ENCODE assay signal across 21 mouse cellular contexts in the genomic region with DNA sequence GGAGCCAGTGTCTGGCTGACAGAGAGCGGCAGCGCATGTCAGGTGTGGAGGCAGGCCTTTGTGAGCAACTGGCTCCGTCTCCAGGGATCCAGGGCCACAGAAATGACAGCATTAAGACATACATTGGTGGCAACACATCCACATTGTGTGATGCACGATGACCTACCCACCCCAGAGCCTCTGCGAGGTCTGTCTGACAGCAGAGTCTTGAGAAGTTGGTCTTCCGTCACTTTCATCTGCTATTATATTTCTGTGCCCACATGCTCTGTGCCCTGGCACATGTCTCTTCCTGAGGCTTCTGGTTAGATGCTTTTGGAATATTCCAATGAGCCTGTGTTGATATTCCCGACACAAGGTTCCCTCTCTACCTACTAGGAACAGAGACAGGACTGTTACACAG.
DNase-seq lines count a peak whose midpoint lies in the region; ATAC-seq lines count a peak whose summit lies in the region.
"Had no signal": no experiment of that assay in that cellular context is flagged by ENCODE, and none has a peak within 500 bp of the region (broad histone marks: within the 10 kb centered on the region; RNA-seq: fewer than 3 reads in every experiment).

No protein-coding gene starts in this region.

- DNase-seq in heart, adult 11 months, result peak; percentile 72
- DNase-seq in heart, adult 9 months (ENCODE audit: low spot score in 2 of 2), result no peak
- peak; percentile 48 for DNase-seq in intestine, embryonic 14.5 days (ENCODE audit: low spot score)
- peak; percentile 54 for DNase-seq in midbrain, embryonic 11.5 days (ENCODE audit: low spot score, missing footprints)
- DNase-seq: adrenal gland, adult 2 months; adrenal gland, adult 8-10 months; adrenal gland, postnatal 10 days; adrenal gland, postnatal 14 days; adrenal gland, postnatal 25 days; adrenal gland, postnatal 36 days; B cell, adult 2 months; cerebellum, adult 11 months; cerebellum, adult 11-12 months; cerebellum, adult 18-20 months had no signal

- no peaks in the 10 kb centered on the region for H3K36me3 ChIP-seq in intestine, embryonic 14.5 days (ENCODE audit: control insufficient read depth, insufficient read depth, low read length)
- H3K36me3 ChIP-seq in intestine, embryonic 15.5 days, result no peaks in the 10 kb centered on the region
- no peaks in the 10 kb centered on the region for H3K36me3 ChIP-seq in midbrain, embryonic 11.5 days (ENCODE audit: control insufficient read depth, insufficient read depth, low read length)
- H3K36me3 ChIP-seq in midbrain, embryonic 16.5 days (ENCODE audit: control insufficient read depth, insufficient read depth, low read length), result no peaks in the 10 kb centered on the region
- H3K36me3 ChIP-seq: G1E had no signal

- no peak overlapping the region for H3K9ac ChIP-seq in intestine, embryonic 14.5 days (ENCODE audit: low read length)
- H3K9ac ChIP-seq in intestine, embryonic 15.5 days, result no peak overlapping the region
- no peak overlapping the region for H3K9ac ChIP-seq in midbrain, embryonic 11.5 days (ENCODE audit: low read length)
- H3K9ac ChIP-seq in midbrain, embryonic 16.5 days (ENCODE audit: low read depth, low read length), result no peak overlapping the region

- H3K4me1 ChIP-seq in intestine, embryonic 14.5 days (replicated peaks; ENCODE audit: control insufficient read depth, insufficient read depth, low read length), result no peaks in the 10 kb centered on the region
- H3K4me1 ChIP-seq in intestine, embryonic 15.5 days (replicated peaks), result no peaks in the 10 kb centered on the region
- no peaks in the 10 kb centered on the region for H3K4me1 ChIP-seq in midbrain, embryonic 11.5 days (ENCODE audit: control insufficient read depth, insufficient read depth, low read length)
- no peaks in the 10 kb centered on the region for H3K4me1 ChIP-seq in midbrain, embryonic 16.5 days (ENCODE audit: control insufficient read depth, insufficient read depth, low read length)

- H3K27me3 ChIP-seq in intestine, embryonic 14.5 days (replicated peaks; ENCODE audit: control insufficient read depth, insufficient read depth, low read length), result no peaks in the 10 kb centered on the region
- H3K27me3 ChIP-seq in intestine, embryonic 15.5 days (replicated peaks), result no peaks in the 10 kb centered on the region
- H3K27me3 ChIP-seq in midbrain, embryonic 11.5 days (ENCODE audit: control insufficient read depth, insufficient read depth, low read length), result no peaks in the 10 kb centered on the region
- H3K27me3 ChIP-seq in midbrain, embryonic 16.5 days (ENCODE audit: control insufficient read depth, insufficient read depth, low read depth, low read length), result no peaks in the 10 kb centered on the region
- H3K27me3 ChIP-seq: CH12.LX, Patski had no signal

- no peak overlapping the region for H3K27ac ChIP-seq in intestine, embryonic 14.5 days (ENCODE audit: low read depth)
- H3K27ac ChIP-seq in intestine, embryonic 15.5 days, result no peak overlapping the region
- H3K27ac ChIP-seq in midbrain, embryonic 11.5 days (ENCODE audit: low read depth, low read length), result no peak overlapping the region
- no peak overlapping the region for H3K27ac ChIP-seq in midbrain, embryonic 16.5 days (ENCODE audit: low read length)

- no peak overlapping the region for H3K4me3 ChIP-seq in intestine, embryonic 14.5 days (ENCODE audit: low read depth, low read length)
- no peak overlapping the region for H3K4me3 ChIP-seq in intestine, embryonic 15.5 days (replicated peaks)
- no peak overlapping the region for H3K4me3 ChIP-seq in midbrain, embryonic 11.5 days (ENCODE audit: low read depth, low read length)
- H3K4me3 ChIP-seq in midbrain, embryonic 16.5 days (ENCODE audit: low read depth, low read length), result no peak overlapping the region

- ATAC-seq in intestine, embryonic 14.5 days (replicated peaks; ENCODE audit: low FRiP score, low TSS enrichment, low read depth), result no peak
- no peak for ATAC-seq in intestine, embryonic 15.5 days
- no peak for ATAC-seq in midbrain, embryonic 11.5 days (ENCODE audit: low FRiP score)
- ATAC-seq in midbrain, embryonic 16.5 days, result no peak
- ATAC-seq: activated CD4-positive, CD25-positive, alpha-beta regulatory T cell, adult 4 months; CD4-positive, CD25-positive, alpha-beta regulatory T cell, adult 4 months; Patski had no signal

- no peaks in the 10 kb centered on the region for H3K9me3 ChIP-seq in intestine, embryonic 14.5 days (ENCODE audit: control insufficient read depth, low read length)
- no peaks in the 10 kb centered on the region for H3K9me3 ChIP-seq in intestine, embryonic 15.5 days
- H3K9me3 ChIP-seq in midbrain, embryonic 11.5 days (ENCODE audit: control insufficient read depth, low read length), result no peaks in the 10 kb centered on the region
- no peaks in the 10 kb centered on the region for H3K9me3 ChIP-seq in midbrain, embryonic 16.5 days (replicated peaks; ENCODE audit: control insufficient read depth, low read length, poor library complexity, severe bottlenecking)
- H3K9me3 ChIP-seq: G1E had no signal

- H3K4me2 ChIP-seq in intestine, embryonic 14.5 days (ENCODE audit: low read length), result no peak overlapping the region
- H3K4me2 ChIP-seq in intestine, embryonic 15.5 days (replicated peaks), result no peak overlapping the region
- no peak overlapping the region for H3K4me2 ChIP-seq in midbrain, embryonic 11.5 days
- H3K4me2 ChIP-seq in midbrain, embryonic 16.5 days (ENCODE audit: low read length), result no peak overlapping the region

- 86% methylated on average over 7 of the region's 7 CpGs for WGBS in intestine, embryonic 14.5 days
- WGBS in intestine, embryonic 15.5 days, result 88% methylated on average over 7 of the region's 7 CpGs
- 91% methylated on average over 7 of the region's 7 CpGs for WGBS in midbrain, embryonic 11.5 days
- WGBS in midbrain, embryonic 16.5 days, result 89% methylated on average over 7 of the region's 7 CpGs

Comparison
In these comparisons a context has a peak if more than half of its experiments do, and no peak if none do; other contexts are left out.
1. DNase-seq: peak in heart, adult 11 months (single experiment), intestine, embryonic 14.5 days (single experiment) and midbrain, embryonic 11.5 days (single experiment); none in heart, adult 9 months (0 of 2).